Mouse (Mus musculus) lung, adult 2 months (tissue): ENCODE results near the gene Lmtk2.

Source experiments
- CTCF ChIP-seq: fragments of 200-500 bp; IDR thresholded peaks from 2 replicates; pipeline ENCODE4 v1.5.1; 2011; ENCODE audit warnings: mild to moderate bottlenecking, low read length, control low read depth; ENCODE audit not compliant: insufficient read depth
- POLR2A ChIP-seq: fragments of 200-500 bp; IDR thresholded peaks from 2 replicates; pipeline ENCODE4 v1.6.1; 2011; ENCODE audit warnings: low read depth, mild to moderate bottlenecking, control low read depth, low read length, borderline replicate concordance; ENCODE audit errors: extremely low read depth

- TF ChIP-seq CTCF (no peak), POLR2A (no peak)
Measured at GRCm38 (mm10) chr5:144066036-144066435, 34.2 kb upstream of the Lmtk2 start.
